Comparison of ENCODE assay signal across 8 mouse cellular contexts in genomic region chr14:118234541-118235210, GRCm38 (mm10). TPM values are rescaled to one million over a fixed set of nuclear protein-coding genes. Genes with fewer than 3 reads are reported as not detected.
DNase-seq lines count a peak whose midpoint lies in the region; ATAC-seq lines count a peak whose summit lies in the region.

No protein-coding gene starts in this region.

- H3K4me1 ChIP-seq in lung, embryonic 15.5 days: peaks cover 32% of the 10 kb centered on the region
- H3K4me1 ChIP-seq in embryonic facial prominence, embryonic 10.5 days: peaks cover 40% of the 10 kb centered on the region
- peaks cover 38% of the 10 kb centered on the region for H3K4me1 ChIP-seq in hindbrain, embryonic 15.5 days (replicated peaks)
- H3K4me1 ChIP-seq in midbrain, embryonic 13.5 days (replicated peaks): peaks cover 56% of the 10 kb centered on the region

- ATAC-seq in lung, embryonic 15.5 days (ENCODE audit: borderline replicate concordance, extremely low read depth, low FRiP score, low TSS enrichment): no peak
- ATAC-seq in hindbrain, embryonic 15.5 days (ENCODE audit: low FRiP score, low read depth): no peak
- ATAC-seq in midbrain, embryonic 13.5 days: no peak

- H3K9me3 ChIP-seq in lung, embryonic 15.5 days: no peaks in the 10 kb centered on the region
- no peaks in the 10 kb centered on the region for H3K9me3 ChIP-seq in embryonic facial prominence, embryonic 10.5 days
- H3K9me3 ChIP-seq in hindbrain, embryonic 15.5 days: no peaks in the 10 kb centered on the region
- no peaks in the 10 kb centered on the region for H3K9me3 ChIP-seq in midbrain, embryonic 13.5 days

- H3K4me2 ChIP-seq in lung, embryonic 15.5 days: peak overlapping the region; percentile 92
- peak overlapping the region; percentile 61 for H3K4me2 ChIP-seq in hindbrain, embryonic 15.5 days
- peak overlapping the region; percentile 78 for H3K4me2 ChIP-seq in midbrain, embryonic 13.5 days (replicated peaks)

- no peak for DNase-seq in lung, postnatal 36 days
- DNase-seq in embryonic facial prominence, embryonic 10.5 days (ENCODE audit: low spot score): peak; percentile 69
- no peak for DNase-seq in adipocyte (ENCODE audit: low spot score)
- no peak for DNase-seq in cerebellum, adult 11 months
- DNase-seq in spleen, postnatal 10 days (ENCODE audit: low spot score in 2 of 2): no peak

- H3K9ac ChIP-seq in lung, embryonic 15.5 days: peak overlapping the region; percentile 24; the same call in 1 of the 2 replicates
- H3K9ac ChIP-seq in hindbrain, embryonic 15.5 days: peak overlapping the region; percentile 40
- H3K9ac ChIP-seq in midbrain, embryonic 13.5 days (replicated peaks): peak overlapping the region; percentile 93

- WGBS in lung, embryonic 15.5 days: under 1% methylated on average over 66 of the region's 84 CpGs
- under 1% methylated on average over 83 of the region's 84 CpGs for WGBS in embryonic facial prominence, embryonic 10.5 days
- under 1% methylated on average over 74 of the region's 84 CpGs for WGBS in hindbrain, embryonic 15.5 days
- WGBS in midbrain, embryonic 13.5 days: under 1% methylated on average over 75 of the region's 84 CpGs

- H3K27me3 ChIP-seq in lung, embryonic 15.5 days: peaks cover 91% of the 10 kb centered on the region
- H3K27me3 ChIP-seq in embryonic facial prominence, embryonic 10.5 days (replicated peaks; ENCODE audit: low read depth, poor library complexity, severe bottlenecking): peaks cover 99% of the 10 kb centered on the region
- peaks cover 46% of the 10 kb centered on the region for H3K27me3 ChIP-seq in hindbrain, embryonic 15.5 days
- H3K27me3 ChIP-seq in midbrain, embryonic 13.5 days: peaks cover 32% of the 10 kb centered on the region

- no peaks in the 10 kb centered on the region for H3K36me3 ChIP-seq in lung, embryonic 15.5 days
- no peaks in the 10 kb centered on the region for H3K36me3 ChIP-seq in embryonic facial prominence, embryonic 10.5 days (replicated peaks)
- no peaks in the 10 kb centered on the region for H3K36me3 ChIP-seq in hindbrain, embryonic 15.5 days
- peaks cover 5% of the 10 kb centered on the region; the same call in 1 of the 2 replicates for H3K36me3 ChIP-seq in midbrain, embryonic 13.5 days

- H3K4me3 ChIP-seq in lung, embryonic 15.5 days: peak overlapping the region; percentile 48
- peak overlapping the region; percentile 71 for H3K4me3 ChIP-seq in embryonic facial prominence, embryonic 10.5 days
- peak overlapping the region; percentile 42 for H3K4me3 ChIP-seq in hindbrain, embryonic 15.5 days
- peak overlapping the region; percentile 76 for H3K4me3 ChIP-seq in midbrain, embryonic 13.5 days (replicated peaks)

- no peak overlapping the region for H3K27ac ChIP-seq in lung, embryonic 15.5 days
- peak overlapping the region; percentile 86 for H3K27ac ChIP-seq in embryonic facial prominence, embryonic 10.5 days (replicated peaks)
- H3K27ac ChIP-seq in hindbrain, embryonic 15.5 days (replicated peaks): peak overlapping the region; percentile 74
- H3K27ac ChIP-seq in midbrain, embryonic 13.5 days: peak overlapping the region; percentile 93

RNA-seq across cellular contexts. Expression of gene Sox21, which starts 2.2 kb away (rescaled TPM):
- 0.72 and 0.96 TPM in 2 replicates for polyA plus RNA-seq in lung, embryonic 15.5 days (2015; fragmentation: Nextera tagmentation; extraction: Ambion mirVana)
- 2.5 and 3.2 TPM in 2 replicates for polyA plus RNA-seq in embryonic facial prominence, embryonic 10.5 days (2016; fragmentation: Nextera tagmentation; extraction: Ambion mirVana)
- 6.0 and 6.3 TPM in 2 replicates for polyA plus RNA-seq in hindbrain, embryonic 15.5 days (2015; fragmentation: Nextera tagmentation; extraction: Ambion mirVana)
- polyA plus RNA-seq in midbrain, embryonic 13.5 days (2015; fragmentation: Nextera tagmentation; extraction: Ambion mirVana): 12.2 and 16.7 TPM in 2 replicates

RNA-seq across cellular contexts. Expression of gene Gm9376, which starts 32.1 kb away (rescaled TPM):
- not detected in 2 replicates for polyA plus RNA-seq in lung, embryonic 15.5 days (2015; fragmentation: Nextera tagmentation; extraction: Ambion mirVana)
- not detected in 2 replicates for polyA plus RNA-seq in embryonic facial prominence, embryonic 10.5 days (2016; fragmentation: Nextera tagmentation; extraction: Ambion mirVana)
- not detected in 2 replicates for polyA plus RNA-seq in hindbrain, embryonic 15.5 days (2015; fragmentation: Nextera tagmentation; extraction: Ambion mirVana)
- not detected in 2 replicates for polyA plus RNA-seq in midbrain, embryonic 13.5 days (2015; fragmentation: Nextera tagmentation; extraction: Ambion mirVana)

Comparison
In these comparisons a context has a peak if more than half of its experiments do, and no peak if none do; other contexts are left out.
1. H3K9ac ChIP-seq: peak in every context shown above with its lines; median percentile 93 in midbrain, embryonic 13.5 days; 40 in hindbrain, embryonic 15.5 days; 24 in lung, embryonic 15.5 days.